Mouse (Mus musculus): ENCODE data around the gene Ctf2. TPM values are rescaled to one million over a fixed set of nuclear protein-coding genes. Genes with fewer than 3 reads are reported as not detected.

Ctf2 gene
- total and polyA plus RNA-seq, 3 experiments: 0.36 TPM; not detected in 2

GRCm38 (mm10) chr7:127709261-127709979 lies 22.5 kb downstream of the Ctf2 start:
- Histone ChIP-seq H3K27me3 (replicated peaks) (no peaks in the 10 kb centered on the region), H3K36me3 (replicated peaks in 1 of 2; ENCODE audit: control insufficient read depth in 1 of 2, insufficient read depth in 1 of 2, low read length in 1 of 2) (peaks cover 11 to 20% of the 10 kb centered on the region in 2 experiments), H3K79me2 (replicated peaks; ENCODE audit: control insufficient read depth, extremely low read depth, insufficient read depth, poor library complexity, severe bottlenecking) (no peaks in the 10 kb centered on the region), H3K4me1 (ENCODE audit: control insufficient read depth in 1 of 2, insufficient read depth in 2 of 2) (peaks cover 9 to 29% of the 10 kb centered on the region in 2 experiments), H3K9me3 (replicated peaks; ENCODE audit: low read length) (no peaks in the 10 kb centered on the region), H3K9ac (ENCODE audit: insufficient read depth, low read depth) (peak overlapping the region; percentile 57; the same call in 1 of the 2 replicates), H3K27ac (ENCODE audit: insufficient read depth, low read depth) (no peak overlapping the region), H3K4me3 (replicated peaks in 1 of 3; ENCODE audit: low read depth in 2 of 3, low read length in 2 of 3, poor library complexity in 1 of 3) (peak overlapping the region in 1 of 3 experiments; percentile 68), H3K4me2 (ENCODE audit: insufficient read depth, low read depth, poor library complexity, severe bottlenecking) (peak overlapping the region; percentile 64)
- in situ Hi-C loops (cut with MboI; ENCODE audit: low pct_ligation_motif_present, low pct_unique_long_range_greater_than_20kb, low sequenced_read_pairs) (no loop called here), dilution Hi-C loops (cut with MboI; ENCODE audit: extremely low pct_ligation_motif_present, extremely low pct_unique_long_range_greater_than_20kb, low sequenced_read_pairs) (no loop called here)
- DNase-seq (ENCODE audit: extremely low read depth): peak; percentile 26
- TF ChIP-seq TBP (conservative IDR thresholded peaks at IDR 0.05; ENCODE audit: low read depth, low read length): 0 out of 2 replicates have a peak, but pooled peaks have one; percentile 56
- no peak for TF ChIP-seq GABPA (IDR thresholded peaks at IDR 0.05; ENCODE audit: insufficient replicate concordance, low read depth, low read length)
- no peak for TF ChIP-seq HCFC1 (IDR thresholded peaks at IDR 0.05; ENCODE audit: low read depth, low read length)
- no peak for TF ChIP-seq ZMIZ1 (IDR thresholded peaks at IDR 0.05; ENCODE audit: low read depth, low read length)
- no peak for TF ChIP-seq KAT2A (IDR thresholded peaks at IDR 0.05; ENCODE audit: insufficient replicate concordance, low read length)
- TF ChIP-seq MAX (IDR thresholded peaks at IDR 0.05; ENCODE audit: low read length): no peak
- no peak for TF ChIP-seq TCF12 (IDR thresholded peaks at IDR 0.05; ENCODE audit: low read depth, low read length)

GRCm38 (mm10) chr7:127708207-127709078 lies 23.5 kb downstream of the Ctf2 start, which contains the start of gene Bcl7c:
Gene Bcl7c (minus strand): TSS chr7:127708933.
- Histone ChIP-seq H3K79me2 (replicated peaks; ENCODE audit: control insufficient read depth, extremely low read depth, insufficient read depth, poor library complexity, severe bottlenecking) (no peaks in the 10 kb centered on the region), H3K4me2 (ENCODE audit: insufficient read depth, low read depth, poor library complexity, severe bottlenecking) (peak within 1 kb of the TSS; percentile 78), H3K4me3 (replicated peaks in 1 of 3; ENCODE audit: low read depth in 2 of 3, low read length in 2 of 3, poor library complexity in 1 of 3) (peak within 1 kb of the TSS; percentile 68 to 77 (median 77)), H3K27me3 (replicated peaks) (no peaks in the 10 kb centered on the region), H3K27ac (ENCODE audit: insufficient read depth, low read depth) (peak within 1 kb of the TSS; percentile 92), H3K9me3 (replicated peaks; ENCODE audit: low read length) (no peaks in the 10 kb centered on the region), H3K9ac (ENCODE audit: insufficient read depth, low read depth) (peak within 1 kb of the TSS; percentile 94), H3K4me1 (ENCODE audit: control insufficient read depth in 1 of 2, insufficient read depth in 2 of 2) (peaks cover 9 to 33% of the 10 kb centered on the region in 2 experiments), H3K36me3 (replicated peaks in 1 of 2; ENCODE audit: control insufficient read depth in 1 of 2, insufficient read depth in 1 of 2, low read length in 1 of 2) (peaks cover 16 to 30% of the 10 kb centered on the region in 2 experiments)
- dilution Hi-C loops (cut with MboI; ENCODE audit: extremely low pct_ligation_motif_present, extremely low pct_unique_long_range_greater_than_20kb, low sequenced_read_pairs): no loop called here
- in situ Hi-C loops (cut with MboI; ENCODE audit: low pct_ligation_motif_present, low pct_unique_long_range_greater_than_20kb, low sequenced_read_pairs): no loop called here
- DNase-seq (ENCODE audit: extremely low read depth): peak; percentile 100
- TF ChIP-seq MAX (IDR thresholded peaks at IDR 0.05; ENCODE audit: low read length) (peak; percentile 94), NRF1 (IDR thresholded peaks at IDR 0.05; ENCODE audit: low read depth, low read length) (peak; percentile 74), TCF12 (IDR thresholded peaks at IDR 0.05; ENCODE audit: low read depth, low read length) (peak; percentile 43; the same call in 1 of the 2 replicates), ELF1 (IDR thresholded peaks at IDR 0.05; ENCODE audit: low read depth, low read length) (peak; percentile 81), MYC (IDR thresholded peaks at IDR 0.05; ENCODE audit: low read depth, low read length) (peak; percentile 70; the same call in 1 of the 2 replicates), RAD21 (IDR thresholded peaks at IDR 0.05; ENCODE audit: low read depth, low read length) (no peak; the same call in none of the 2 replicates), PAX5 (IDR thresholded peaks at IDR 0.05; ENCODE audit: low read length) (no peak), IRF4 (IDR thresholded peaks at IDR 0.05; ENCODE audit: low read depth, low read length) (peak; percentile 48; the same call in 1 of the 2 replicates), E2F4 (IDR thresholded peaks at IDR 0.05; ENCODE audit: insufficient replicate concordance, low read depth, low read length) (no peak; the same call in 1 of the 2 replicates), EP300 (IDR thresholded peaks at IDR 0.05; ENCODE audit: low read length) (no peak), SIN3A (IDR thresholded peaks at IDR 0.05; ENCODE audit: low read length) (peak; percentile 12; the same call in 1 of the 2 replicates), SMC3 (IDR thresholded peaks at IDR 0.05; ENCODE audit: low read depth, low read length) (peak; percentile 57), RCOR1 (conservative IDR thresholded peaks at IDR 0.05; ENCODE audit: low read depth, low read length) (no peak; the same call in 1 of the 2 replicates), ZC3H11A (IDR thresholded peaks at IDR 0.05; ENCODE audit: low read depth, low read length) (no peak), KAT2A (IDR thresholded peaks at IDR 0.05; ENCODE audit: insufficient replicate concordance, low read length) (no peak), CHD1 (IDR thresholded peaks at IDR 0.05; ENCODE audit: low read depth, low read length) (no peak), MAFK (IDR thresholded peaks at IDR 0.05; ENCODE audit: insufficient replicate concordance, low read length) (no peak), USF1 (IDR thresholded peaks at IDR 0.05; ENCODE audit: low read depth, low read length) (peak; percentile 86), BHLHE40 (IDR thresholded peaks at IDR 0.05; ENCODE audit: low read depth, low read length) (no peak), POLR2AphosphoS2 (IDR thresholded peaks at IDR 0.05; ENCODE audit: low read depth, low read length) (no peak), ZMIZ1 (IDR thresholded peaks at IDR 0.05; ENCODE audit: low read depth, low read length) (no peak; the same call in 1 of the 2 replicates), ETS1 (conservative IDR thresholded peaks at IDR 0.05; ENCODE audit: low read depth, low read length) (no peak), POLR2A (IDR thresholded peaks at IDR 0.05; ENCODE audit: low read depth, low read length) (peak; percentile 59; the same call in 1 of the 2 replicates), TBP (conservative IDR thresholded peaks at IDR 0.05; ENCODE audit: low read depth, low read length) (no peak), HCFC1 (IDR thresholded peaks at IDR 0.05; ENCODE audit: low read depth, low read length) (no peak; the same call in 1 of the 2 replicates), NELFE (IDR thresholded peaks at IDR 0.05; ENCODE audit: low read depth, low read length) (no peak)

All from CH12.LX (cell line).